Mouse (Mus musculus): Measurements from ENCODE around the gene Cask. TPM values are rescaled to one million over a fixed set of nuclear protein-coding genes. Genes with fewer than 3 reads are reported as not detected.

Gene Cask
- polyA plus RNA-seq, 1 experiment from 2014 or later = 5.7 TPM

- Histone ChIP-seq H3K4me1 (replicated peaks) (no peaks in the 10 kb centered on the region), H3K27ac (ENCODE audit: poor library complexity, severe bottlenecking) (no peak within 1 kb of the TSS), H3K4me2 (no peak within 1 kb of the TSS), H3K27me3 (replicated peaks) (no peaks in the 10 kb centered on the region), H3K9me3 (replicated peaks) (no peaks in the 10 kb centered on the region), H3K36me3 (no peaks in the 10 kb centered on the region), H3K9ac (no peak within 1 kb of the TSS), H3K4me3 (no peak within 1 kb of the TSS)
- WGBS = 69% methylated on average over 5 of the region's 5 CpGs
- no peak for ATAC-seq (ENCODE audit: insufficient number of reproducible peaks, low FRiP score)
Observed at GRCm38 (mm10) chrX:13631599-13632283, 219.4 kb downstream of the Cask start, which contains the start of gene Gpr34. Gpr34 (plus strand) TSS chrX:13632089.

- Histone ChIP-seq H3K36me3 (no peaks in the 10 kb centered on the region), H3K9ac (no peak overlapping the region), H3K27ac (ENCODE audit: poor library complexity, severe bottlenecking) (no peak overlapping the region), H3K4me2 (no peak overlapping the region), H3K4me3 (no peak overlapping the region), H3K4me1 (replicated peaks) (no peaks in the 10 kb centered on the region), H3K27me3 (replicated peaks) (no peaks in the 10 kb centered on the region), H3K9me3 (replicated peaks) (no peaks in the 10 kb centered on the region)
- no peak for ATAC-seq (ENCODE audit: insufficient number of reproducible peaks, low FRiP score)
- 79% methylated on average over 5 of the region's 5 CpGs for WGBS
Observed at GRCm38 (mm10) chrX:13622654-13623053, 228.5 kb downstream of the Cask start.

GRCm38 (mm10) chrX:13621473-13621872, 229.7 kb downstream of the Cask start:
- Histone ChIP-seq H3K4me3 (no peak overlapping the region), H3K27me3 (replicated peaks) (no peaks in the 10 kb centered on the region), H3K4me1 (replicated peaks) (no peaks in the 10 kb centered on the region), H3K9me3 (replicated peaks) (no peaks in the 10 kb centered on the region), H3K9ac (no peak overlapping the region), H3K4me2 (no peak overlapping the region), H3K27ac (ENCODE audit: poor library complexity, severe bottlenecking) (no peak overlapping the region), H3K36me3 (no peaks in the 10 kb centered on the region)
- 69% methylated on average over 4 of the region's 4 CpGs for WGBS
- no peak for ATAC-seq (ENCODE audit: insufficient number of reproducible peaks, low FRiP score)

DNA sequence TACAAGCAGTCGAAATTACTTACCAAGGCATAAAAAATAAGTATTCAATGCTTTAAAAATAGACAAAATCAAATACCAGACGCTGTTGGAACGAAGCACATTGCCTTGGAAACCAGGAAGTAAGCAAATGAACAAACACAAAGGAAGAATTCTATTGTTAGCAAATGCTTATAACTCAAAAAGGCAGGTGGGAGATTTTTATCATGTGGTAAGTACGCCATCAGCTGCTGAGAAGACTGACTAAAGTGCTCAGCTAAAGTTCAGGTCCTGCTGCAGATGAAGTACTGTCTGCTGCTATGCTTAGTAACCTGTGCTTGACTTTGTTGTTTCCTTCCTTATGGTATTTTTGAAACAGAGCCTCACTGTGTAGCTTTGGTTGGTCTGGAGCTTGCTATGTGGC, 232.7 kb downstream of the Cask start:
- H3K27ac ChIP-seq (ENCODE audit: poor library complexity, severe bottlenecking) = no peak overlapping the region
- no peaks in the 10 kb centered on the region for H3K4me1 ChIP-seq (replicated peaks)
- no peak overlapping the region for H3K4me2 ChIP-seq
- no peaks in the 10 kb centered on the region for H3K27me3 ChIP-seq (replicated peaks)
- no peaks in the 10 kb centered on the region for H3K36me3 ChIP-seq
- H3K9me3 ChIP-seq (replicated peaks) = no peaks in the 10 kb centered on the region
- H3K9ac ChIP-seq = no peak overlapping the region
- WGBS = 69% methylated on average over 4 of the region's 4 CpGs
- H3K4me3 ChIP-seq = no peak overlapping the region
- ATAC-seq (ENCODE audit: insufficient number of reproducible peaks, low FRiP score) = no peak

GRCm38 (mm10) chrX:13617294-13617693, 233.9 kb downstream of the Cask start:
- Histone ChIP-seq H3K27me3 (replicated peaks) (no peaks in the 10 kb centered on the region), H3K9ac (no peak overlapping the region), H3K4me2 (no peak overlapping the region), H3K36me3 (0 out of 2 replicates have a peak, but pooled peaks cover 2% of the 10 kb centered on the region), H3K4me3 (no peak overlapping the region), H3K9me3 (replicated peaks) (no peaks in the 10 kb centered on the region), H3K4me1 (replicated peaks) (no peaks in the 10 kb centered on the region), H3K27ac (ENCODE audit: poor library complexity, severe bottlenecking) (no peak overlapping the region)
- ATAC-seq (ENCODE audit: insufficient number of reproducible peaks, low FRiP score) = no peak
- WGBS = 88% methylated on average over 1 of the region's 1 CpGs

- H3K36me3 ChIP-seq = 0 out of 2 replicates have a peak, but pooled peaks cover 2% of the 10 kb centered on the region
- no peaks in the 10 kb centered on the region for H3K27me3 ChIP-seq (replicated peaks)
- 53% methylated on average over 1 of the region's 1 CpGs for WGBS
- no peak for ATAC-seq (ENCODE audit: insufficient number of reproducible peaks, low FRiP score)
- H3K4me3 ChIP-seq = no peak overlapping the region
- H3K4me1 ChIP-seq (replicated peaks) = no peaks in the 10 kb centered on the region
- no peak overlapping the region for H3K4me2 ChIP-seq
- no peak overlapping the region for H3K9ac ChIP-seq
- no peaks in the 10 kb centered on the region for H3K9me3 ChIP-seq (replicated peaks)
- H3K27ac ChIP-seq (ENCODE audit: poor library complexity, severe bottlenecking) = no peak overlapping the region
Observed at GRCm38 (mm10) chrX:13616726-13617125, 234.4 kb downstream of the Cask start.

DNA sequence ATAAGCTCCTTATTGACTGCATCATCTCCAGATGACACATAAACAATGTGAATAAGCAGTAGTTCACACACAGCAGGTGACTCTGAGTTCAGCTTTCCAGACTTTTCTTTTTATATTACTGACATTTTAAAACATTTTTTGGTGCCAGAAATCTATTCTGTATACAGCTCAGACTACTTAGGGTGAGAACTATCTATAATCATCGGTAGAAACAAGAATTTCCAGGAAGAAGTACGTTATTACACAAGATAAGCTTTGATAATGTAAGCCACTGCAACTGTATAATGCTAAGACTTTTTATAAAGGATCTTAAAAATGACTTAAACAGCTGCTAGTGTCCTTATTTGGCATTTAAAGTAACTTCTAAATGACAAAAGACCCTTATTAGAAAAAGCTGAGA, 239.1 kb downstream of the Cask start:
- H3K4me3 ChIP-seq = no peak overlapping the region
- ATAC-seq (ENCODE audit: insufficient number of reproducible peaks, low FRiP score) = no peak
- no peak overlapping the region for H3K9ac ChIP-seq
- H3K4me1 ChIP-seq (replicated peaks) = no peaks in the 10 kb centered on the region
- no peak overlapping the region for H3K27ac ChIP-seq (ENCODE audit: poor library complexity, severe bottlenecking)
- WGBS = 53% methylated on average over 2 of the region's 2 CpGs
- no peak overlapping the region for H3K4me2 ChIP-seq
- H3K27me3 ChIP-seq (replicated peaks) = no peaks in the 10 kb centered on the region
- H3K36me3 ChIP-seq = 0 out of 2 replicates have a peak, but pooled peaks cover 2% of the 10 kb centered on the region
- H3K9me3 ChIP-seq (replicated peaks) = no peaks in the 10 kb centered on the region

DNA sequence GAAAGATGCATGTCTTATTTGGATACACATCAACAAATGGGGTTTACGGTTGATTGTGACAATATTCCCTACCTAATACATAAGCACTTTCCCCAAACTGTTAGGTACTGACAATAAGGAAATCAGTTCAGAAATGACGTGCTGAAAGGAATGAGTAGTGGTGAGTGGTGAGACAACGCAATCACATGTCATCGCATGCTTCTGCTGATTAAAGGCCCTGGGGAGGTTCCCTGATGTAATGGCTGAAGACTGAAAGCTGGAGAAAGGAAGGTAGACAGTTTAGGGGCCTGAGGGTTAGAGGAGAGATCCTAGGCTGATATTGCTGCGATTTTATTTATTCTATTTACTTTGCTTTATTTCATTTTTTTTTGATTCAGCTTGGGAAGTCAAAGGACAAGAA, 240.1 kb downstream of the Cask start:
- Histone ChIP-seq H3K36me3 (0 out of 2 replicates have a peak, but pooled peaks cover 2% of the 10 kb centered on the region), H3K9me3 (replicated peaks) (no peaks in the 10 kb centered on the region), H3K27me3 (replicated peaks) (no peaks in the 10 kb centered on the region), H3K4me2 (no peak overlapping the region), H3K4me3 (no peak overlapping the region), H3K4me1 (replicated peaks) (no peaks in the 10 kb centered on the region), H3K9ac (no peak overlapping the region), H3K27ac (ENCODE audit: poor library complexity, severe bottlenecking) (no peak overlapping the region)
- WGBS = 61% methylated on average over 5 of the region's 5 CpGs
- ATAC-seq (ENCODE audit: insufficient number of reproducible peaks, low FRiP score) = no peak

GRCm38 (mm10) chrX:13607752-13608151, 243.4 kb downstream of the Cask start:
- H3K9ac ChIP-seq = no peak overlapping the region
- H3K27ac ChIP-seq (ENCODE audit: poor library complexity, severe bottlenecking) = no peak overlapping the region
- no peaks in the 10 kb centered on the region for H3K9me3 ChIP-seq (replicated peaks)
- H3K36me3 ChIP-seq = no peaks in the 10 kb centered on the region
- WGBS = 61% methylated on average over 3 of the region's 3 CpGs
- ATAC-seq (ENCODE audit: insufficient number of reproducible peaks, low FRiP score) = no peak
- H3K4me2 ChIP-seq = no peak overlapping the region
- no peaks in the 10 kb centered on the region for H3K27me3 ChIP-seq (replicated peaks)
- no peak overlapping the region for H3K4me3 ChIP-seq
- no peaks in the 10 kb centered on the region for H3K4me1 ChIP-seq (replicated peaks)

- no peak for ATAC-seq (ENCODE audit: insufficient number of reproducible peaks, low FRiP score)
- Histone ChIP-seq H3K27ac (ENCODE audit: poor library complexity, severe bottlenecking) (no peak overlapping the region), H3K9me3 (replicated peaks) (no peaks in the 10 kb centered on the region), H3K4me3 (no peak overlapping the region), H3K36me3 (no peaks in the 10 kb centered on the region), H3K9ac (no peak overlapping the region), H3K4me1 (replicated peaks) (no peaks in the 10 kb centered on the region), H3K27me3 (replicated peaks) (no peaks in the 10 kb centered on the region), H3K4me2 (no peak overlapping the region)
- WGBS = 38% methylated on average over 3 of the region's 3 CpGs
Observed at GRCm38 (mm10) chrX:13606741-13607140, 244.4 kb downstream of the Cask start.

DNA sequence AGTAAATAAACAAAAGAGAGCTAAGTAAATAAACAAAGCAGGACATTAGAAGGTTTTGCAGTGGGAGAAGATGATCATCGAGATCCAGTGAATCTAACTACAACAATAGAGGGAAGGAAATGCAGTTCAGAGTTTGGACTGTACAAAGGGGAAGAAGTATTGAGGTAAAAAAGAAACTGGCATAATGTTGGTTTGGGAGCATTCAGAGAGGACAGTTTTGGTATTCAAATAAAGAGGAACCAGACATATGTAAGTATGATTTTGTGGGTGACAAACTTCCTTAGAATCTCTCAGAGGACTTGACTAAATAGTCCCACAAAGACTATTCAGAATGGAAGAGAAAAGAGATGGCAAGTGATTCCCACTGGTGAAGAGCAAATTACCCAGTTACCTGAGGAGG, 251.2 kb downstream of the Cask start:
- 17% methylated on average over 1 of the region's 1 CpGs for WGBS
- ATAC-seq (ENCODE audit: insufficient number of reproducible peaks, low FRiP score) = no peak

DNA sequence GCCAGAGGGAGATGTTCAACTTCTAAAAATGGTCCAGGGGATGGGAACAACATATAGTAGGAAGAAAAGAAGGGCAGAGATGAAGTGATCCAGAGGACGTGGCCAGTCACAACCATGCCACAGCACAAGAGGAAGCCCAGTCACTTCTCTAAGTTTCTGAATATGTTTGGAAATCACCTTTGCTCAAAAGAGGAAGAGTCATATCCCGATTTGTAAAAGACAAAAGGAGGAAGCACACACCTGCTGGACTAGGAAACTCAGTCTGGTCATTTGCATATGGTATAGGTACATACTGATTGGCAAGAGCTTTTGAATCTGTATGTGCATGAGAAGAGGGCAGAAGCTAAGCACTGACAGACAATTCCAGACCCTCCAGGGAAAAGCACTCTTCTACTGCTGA, 251.8 kb downstream of the Cask start:
- Histone ChIP-seq H3K27ac (ENCODE audit: poor library complexity, severe bottlenecking) (no peak overlapping the region), H3K4me3 (no peak overlapping the region), H3K36me3 (no peaks in the 10 kb centered on the region), H3K27me3 (replicated peaks) (no peaks in the 10 kb centered on the region), H3K4me1 (replicated peaks) (no peaks in the 10 kb centered on the region), H3K9me3 (replicated peaks) (no peaks in the 10 kb centered on the region), H3K9ac (no peak overlapping the region), H3K4me2 (no peak overlapping the region)
- ATAC-seq (ENCODE audit: insufficient number of reproducible peaks, low FRiP score) = no peak
- WGBS = 80% methylated on average over 2 of the region's 2 CpGs

More for the DNA sequence above, 251.2 kb downstream of the Cask start:
- no peaks in the 10 kb centered on the region for H3K27me3 ChIP-seq (replicated peaks)
- H3K36me3 ChIP-seq = no peaks in the 10 kb centered on the region
- H3K9ac ChIP-seq = no peak overlapping the region
- no peak overlapping the region for H3K4me3 ChIP-seq
- no peak overlapping the region for H3K27ac ChIP-seq (ENCODE audit: poor library complexity, severe bottlenecking)
- H3K9me3 ChIP-seq (replicated peaks) = no peaks in the 10 kb centered on the region
- no peak overlapping the region for H3K4me2 ChIP-seq
- no peaks in the 10 kb centered on the region for H3K4me1 ChIP-seq (replicated peaks)

All from heart, embryonic 12.5 days (tissue).